Mouse (Mus musculus): ENCODE results near the gene Cdyl2. TPM values are rescaled to one million over a fixed set of nuclear protein-coding genes. Genes with fewer than 3 reads are reported as not detected.

Gene Cdyl2
- total RNA-seq (2021): 1 to 10 TPM; 7.8 to 7.9 TPM
- long read RNA-seq, experiment 1, transcript Cdyl2-201 (7 exons, 2,411 nt): major isoform, 6 of 6 reads
- long read RNA-seq, experiment 1, partial matches to known transcripts: 0 of 6 reads
- long read RNA-seq, experiment 1, other reads (novel, unspliced or antisense): 0 of 6 reads
- long read RNA-seq, experiment 2, partial matches to known transcripts: 0 of 3 reads
- long read RNA-seq, experiment 2, other reads (novel, unspliced or antisense): 0 of 3 reads

GRCm38 (mm10) chr8:116732684-116733647 lies at the start of gene Cdyl2:
Gene Cdyl2 (minus strand): TSS chr8:116732991.
- peak; percentile 88 for DNase-seq

- no peak for DNase-seq
Observed at GRCm38 (mm10) chr8:116780594-116780993, 47.8 kb upstream of the Cdyl2 start.

GRCm38 (mm10) chr8:116774220-116774619 lies 41.4 kb upstream of the Cdyl2 start:
- DNase-seq: no peak

GRCm38 (mm10) chr8:116772727-116773126 lies 39.9 kb upstream of the Cdyl2 start:
- DNase-seq: no peak

GRCm38 (mm10) chr8:116771797-116772343 lies 39.1 kb upstream of the Cdyl2 start:
- DNase-seq: peak; percentile 19

- DNase-seq: peak; percentile 2
Observed at GRCm38 (mm10) chr8:116770756-116771155, 38.0 kb upstream of the Cdyl2 start.

GRCm38 (mm10) chr8:116756174-116756573 lies 23.4 kb upstream of the Cdyl2 start:
- no peak for DNase-seq

- peak; percentile 67 for DNase-seq
Observed at GRCm38 (mm10) chr8:116755557-116755956, 22.8 kb upstream of the Cdyl2 start.

- no peak for DNase-seq
Observed at GRCm38 (mm10) chr8:116740726-116741125, 7.9 kb upstream of the Cdyl2 start.

GRCm38 (mm10) chr8:116735306-116735705 lies 2.5 kb upstream of the Cdyl2 start:
- DNase-seq: no peak

GRCm38 (mm10) chr8:116734176-116734575 lies 1.4 kb upstream of the Cdyl2 start:
- DNase-seq: no peak

- no peak for DNase-seq
Observed at GRCm38 (mm10) chr8:116733648-116734014, 840 bp upstream of the Cdyl2 start.

- peak; percentile 75 for DNase-seq
Observed at GRCm38 (mm10) chr8:116731976-116732683, 661 bp downstream of the Cdyl2 start.

GRCm38 (mm10) chr8:116721451-116721850 lies 11.3 kb downstream of the Cdyl2 start:
- DNase-seq: no peak

- DNase-seq: no peak
Observed at GRCm38 (mm10) chr8:116707496-116707895, 25.3 kb downstream of the Cdyl2 start.

- DNase-seq: no peak
Observed at GRCm38 (mm10) chr8:116702501-116702900, 30.3 kb downstream of the Cdyl2 start.

GRCm38 (mm10) chr8:116692931-116693330 lies 39.9 kb downstream of the Cdyl2 start:
- no peak for DNase-seq

- DNase-seq: no peak
Observed at GRCm38 (mm10) chr8:116689741-116690140, 43.0 kb downstream of the Cdyl2 start.

- DNase-seq: no peak
Observed at GRCm38 (mm10) chr8:116676174-116676573, 56.6 kb downstream of the Cdyl2 start.

- DNase-seq: no peak
Observed at GRCm38 (mm10) chr8:116673966-116674805, 58.6 kb downstream of the Cdyl2 start.

GRCm38 (mm10) chr8:116673493-116673892 lies 59.3 kb downstream of the Cdyl2 start:
- DNase-seq: no peak
